Mouse (Mus musculus): ENCODE data around the gene Satl1.
A peak's percentile ranks its signal among the peaks of the same experiment; 100 is the strongest.
"Not testable (repeated sequence)": the region's sequence is repeated elsewhere in the genome, so short reads cannot be mapped to it uniquely, and the experiment has no call there.

Satl1 gene

GRCm38 (mm10) chrX:112406679-112407078 lies at the start of gene Satl1:
TSS of gene Satl1 (minus strand) at chrX:112406779.
- DNase-seq (ENCODE audit: low read depth in 1 of 2, low spot score in 2 of 2) = no peak

- no peak for DNase-seq (ENCODE audit: low read depth in 1 of 2, low spot score in 2 of 2)
Observed at GRCm38 (mm10) chrX:112438064-112438463, 31.5 kb upstream of the Satl1 start.

DNA sequence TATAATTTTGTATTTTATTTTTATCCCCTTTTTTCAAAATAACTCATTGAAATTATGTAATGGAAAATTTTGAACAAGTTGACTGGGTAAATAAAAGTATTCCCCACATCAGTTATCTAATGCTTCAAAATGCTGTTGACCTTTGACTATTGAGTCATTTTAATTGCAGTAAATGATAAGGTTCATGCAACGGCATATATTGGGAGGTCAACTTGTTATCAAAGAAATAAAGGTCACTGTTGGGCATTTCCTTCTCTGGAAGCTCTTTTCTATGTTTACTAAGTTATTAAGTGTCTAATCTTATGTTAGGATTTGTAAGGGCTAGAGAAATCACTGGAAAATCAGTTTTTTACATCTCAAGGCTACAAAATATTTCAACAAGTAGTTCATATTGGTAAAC lies 31.0 kb upstream of the Satl1 start:
- no peak for DNase-seq (ENCODE audit: low read depth in 1 of 2, low spot score in 2 of 2)

DNA sequence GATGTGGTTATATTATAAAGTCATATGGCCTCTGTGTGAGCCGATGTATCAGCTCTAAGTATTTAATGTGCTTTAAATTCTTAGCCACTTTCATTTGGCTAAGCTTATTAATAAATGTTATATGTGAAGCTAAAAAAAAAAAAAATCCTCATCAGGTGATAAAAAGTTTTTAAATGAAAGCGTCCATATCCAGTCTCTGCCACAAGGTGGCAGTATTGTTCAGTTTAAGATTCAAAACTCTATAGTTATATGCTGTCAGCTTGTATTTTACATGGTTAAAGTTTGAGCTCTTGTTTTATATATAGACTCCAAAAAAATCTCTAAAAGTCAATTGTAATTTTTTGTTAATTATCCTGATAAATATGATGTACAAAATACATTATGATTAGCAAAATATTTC lies 16.4 kb upstream of the Satl1 start:
- not testable (repeated sequence) for DNase-seq (ENCODE audit: low read depth in 1 of 2, low spot score in 2 of 2)

DNA sequence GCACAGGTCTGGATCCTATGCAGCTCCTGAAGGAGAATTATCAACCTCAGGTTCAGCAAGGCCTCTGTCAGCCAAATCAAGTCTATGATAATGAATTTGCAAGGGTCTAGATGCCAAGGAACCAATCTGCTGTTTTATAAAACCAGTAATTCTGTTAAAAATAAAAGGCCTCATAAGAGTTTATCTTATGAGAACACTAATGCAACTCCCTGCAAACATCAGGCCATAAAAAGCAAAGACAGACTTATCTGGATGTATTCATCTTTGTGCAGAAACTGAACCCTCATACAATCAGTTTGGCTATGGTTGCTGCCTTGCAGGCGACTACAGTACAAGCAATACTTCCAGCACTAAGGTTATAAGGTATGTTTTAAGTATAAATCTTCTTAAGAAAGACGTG lies 5.7 kb upstream of the Satl1 start:
- DNase-seq (ENCODE audit: low read depth in 1 of 2, low spot score in 2 of 2) = no peak

GRCm38 (mm10) chrX:112370577-112371410 lies 35.8 kb downstream of the Satl1 start:
- peak; percentile 49 to 68 for DNase-seq (ENCODE audit: low read depth in 1 of 2, low spot score in 2 of 2)

GRCm38 (mm10) chrX:112368426-112368825 lies 38.2 kb downstream of the Satl1 start:
- no peak for DNase-seq (ENCODE audit: low read depth in 1 of 2, low spot score in 2 of 2)

- DNase-seq (ENCODE audit: low read depth in 1 of 2, low spot score in 2 of 2) = no peak
Observed at GRCm38 (mm10) chrX:112348395-112348791, 58.2 kb downstream of the Satl1 start.

GRCm38 (mm10) chrX:112347467-112348394 lies 58.8 kb downstream of the Satl1 start:
- DNase-seq (ENCODE audit: low read depth in 1 of 2, low spot score in 2 of 2) = no peak

DNA sequence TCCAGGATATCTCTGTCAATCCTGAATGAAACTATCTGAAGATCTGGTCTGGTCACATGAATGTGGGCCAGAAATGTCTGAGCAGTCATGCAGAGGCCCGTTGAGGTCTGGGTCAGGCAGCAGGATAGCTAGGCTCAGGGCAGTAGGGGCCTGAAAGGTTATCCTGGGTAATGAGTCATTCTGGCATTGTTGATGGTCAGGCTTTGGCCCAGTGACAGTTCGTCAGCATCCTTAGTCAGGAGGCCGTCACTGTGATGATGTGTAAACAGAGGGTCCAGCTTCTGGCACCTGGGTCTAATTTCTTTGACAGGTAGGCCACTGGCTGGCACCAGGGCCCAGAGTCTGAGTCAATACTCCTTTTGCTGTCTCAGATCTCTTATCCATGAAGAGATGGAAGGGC lies 67.1 kb downstream of the Satl1 start:
- no peak for DNase-seq (ENCODE audit: low read depth in 1 of 2, low spot score in 2 of 2)
